Mouse (Mus musculus) stomach, postnatal 0 days (tissue): ENCODE data around the gene Ywhae.

ENCODE experiments used
- CTCF ChIP-seq: IDR thresholded peaks from 2 replicates; pipeline ENCODE4 v1.5.1; 2016; ENCODE audit warnings: antibody characterized with exemption, low read depth, mild to moderate bottlenecking, moderate library complexity
- EP300 ChIP-seq: optimal IDR thresholded peaks from 2 replicates; pipeline ENCODE3; 2016; ENCODE audit warnings: antibody characterized with exemption

DNA sequence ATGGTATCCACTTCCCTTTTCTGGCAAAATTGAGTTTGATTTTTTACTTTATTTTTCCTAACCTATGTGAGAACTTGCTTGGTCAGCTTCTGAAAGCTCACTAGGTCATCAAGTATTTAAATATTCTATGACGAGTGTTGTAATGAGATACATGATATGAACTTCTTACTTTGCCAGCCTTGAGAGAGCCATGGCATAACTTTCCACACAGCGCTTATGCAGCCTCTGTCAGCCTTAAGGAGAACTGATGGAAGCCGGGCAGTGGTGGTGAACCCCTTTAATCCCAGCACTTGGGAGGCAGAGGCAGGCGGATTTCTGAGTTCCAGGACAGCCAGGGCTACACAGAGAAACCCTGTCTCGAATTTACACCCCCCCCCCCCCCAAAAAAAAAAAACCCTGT lies 28.1 kb downstream of the Ywhae start:
- TF ChIP-seq CTCF (no peak), EP300 (no peak)
